Mouse (Mus musculus) layer of hippocampus, postnatal 25 days (tissue): ENCODE data around the gene Trpv2. TPM values are rescaled to one million over a fixed set of nuclear protein-coding genes. Genes with fewer than 3 reads are reported as not detected.
A peak's percentile ranks its signal among the peaks of the same experiment; 100 is the strongest.

Experiments
- DNase-seq, 2 experiments: peaks; one replicate each; pipeline ENCODE4 v3.0.0; 2022; ENCODE audit warnings: mixed read lengths in 2 of 2, low spot score in 1 of 2; ENCODE audit errors: extremely low spot score in 1 of 2
- total RNA-seq, 2 experiments: library from RNA; stranded (reverse); gene quantifications; 2 replicates each; pipeline ENCODE4 v1.2.3; 2021

Trpv2 gene
- total RNA-seq, 2 experiments from 2014 or later = 14.3 to 16.0 TPM

DNA sequence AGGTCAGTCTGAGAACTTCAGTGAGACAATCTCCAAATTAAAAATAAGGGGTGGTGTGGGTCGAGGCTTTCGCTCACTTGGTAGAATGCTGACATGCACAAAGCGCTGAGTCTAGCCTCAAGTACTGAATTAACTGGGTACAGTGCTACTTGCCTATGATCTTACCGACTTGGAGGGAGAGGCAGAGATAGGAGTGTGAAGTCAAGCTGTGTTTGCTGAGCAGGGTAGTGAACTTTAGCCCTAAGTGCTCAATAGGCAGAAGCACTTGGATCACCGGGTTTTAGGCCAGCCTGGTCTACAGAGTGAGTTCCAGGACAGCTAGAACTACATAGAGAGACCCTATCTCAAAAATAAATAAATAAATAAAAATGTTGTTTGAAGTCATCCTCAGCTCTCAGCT is 17.1 kb upstream of the Trpv2 start:
- DNase-seq = no peak

- DNase-seq = no peak
Measured at GRCm38 (mm10) chr11:62558152-62558551, 16.1 kb upstream of the Trpv2 start.

- DNase-seq = no peak
Measured at GRCm38 (mm10) chr11:62558961-62559646, 15.2 kb upstream of the Trpv2 start.

DNA sequence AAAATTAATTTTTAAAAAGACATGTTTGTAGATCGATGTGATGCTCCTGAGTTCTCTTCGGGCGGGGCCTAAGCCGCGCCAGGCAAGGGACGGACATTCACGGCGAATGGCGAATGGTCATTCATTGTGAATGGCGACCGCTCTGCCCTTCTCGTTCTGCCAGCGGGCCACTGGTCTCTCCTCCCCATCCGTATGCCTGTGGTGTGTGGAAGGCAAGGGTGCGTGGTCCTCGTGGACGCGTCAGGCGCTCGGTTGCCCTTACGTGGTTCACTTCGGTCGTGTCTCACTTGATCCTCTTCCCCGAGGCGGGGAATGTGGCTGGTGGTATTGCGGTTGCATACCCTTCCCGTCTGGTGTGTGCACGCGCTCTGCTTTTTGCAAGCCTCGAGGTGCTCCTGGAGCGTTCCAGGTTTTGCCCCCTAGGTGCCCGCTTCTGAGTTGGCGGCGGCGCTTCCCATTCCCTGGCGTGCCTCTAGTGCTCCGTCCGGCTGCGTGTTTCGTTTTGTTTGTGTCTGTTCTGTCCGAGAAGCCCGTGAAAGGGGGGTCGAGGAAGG is 13.7 kb upstream of the Trpv2 start:
- no peak for DNase-seq

- DNase-seq = no peak
Measured at GRCm38 (mm10) chr11:62563590-62563989, 10.7 kb upstream of the Trpv2 start.

DNA sequence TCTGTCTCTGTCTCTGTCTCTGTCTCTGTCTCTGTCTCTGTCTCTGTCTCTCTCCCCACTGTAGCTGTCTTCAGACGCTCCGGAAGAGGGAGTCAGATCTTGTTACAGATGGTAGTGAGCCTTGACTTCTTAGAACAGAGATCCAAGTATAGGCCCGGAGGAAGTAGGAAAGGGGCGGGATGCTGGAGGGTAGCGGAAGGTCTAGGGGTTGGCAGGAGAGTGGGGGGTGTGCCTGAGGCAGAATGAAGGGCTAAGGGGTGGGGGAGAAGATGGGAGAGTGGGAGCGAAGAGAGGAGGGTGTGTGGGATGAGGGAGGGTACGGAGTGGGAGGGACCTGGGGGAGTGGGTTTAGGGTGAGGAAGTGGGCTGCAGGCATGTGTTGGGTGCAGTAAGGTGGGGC is 8.5 kb upstream of the Trpv2 start:
- DNase-seq = no peak

DNA sequence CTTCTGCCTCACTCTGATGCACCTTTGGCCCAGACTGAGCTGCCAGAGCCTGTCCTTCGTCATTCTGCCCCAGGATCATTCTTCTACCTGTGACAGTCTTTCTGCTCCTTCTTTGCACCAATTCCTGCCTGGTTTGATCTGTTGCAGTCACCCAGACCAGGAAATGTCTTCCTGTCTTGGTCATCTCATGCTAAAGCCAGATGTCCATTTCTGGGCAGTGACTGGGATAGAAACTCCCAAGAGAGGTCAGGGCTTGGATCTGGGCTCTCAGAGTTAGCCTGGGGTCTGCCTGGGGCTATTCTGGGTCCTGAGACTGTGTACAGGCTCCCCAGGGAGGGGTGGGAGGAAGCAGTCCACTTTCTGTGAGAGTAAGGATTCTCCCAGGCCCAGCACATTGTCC is 8.1 kb upstream of the Trpv2 start:
- no peak for DNase-seq

DNA sequence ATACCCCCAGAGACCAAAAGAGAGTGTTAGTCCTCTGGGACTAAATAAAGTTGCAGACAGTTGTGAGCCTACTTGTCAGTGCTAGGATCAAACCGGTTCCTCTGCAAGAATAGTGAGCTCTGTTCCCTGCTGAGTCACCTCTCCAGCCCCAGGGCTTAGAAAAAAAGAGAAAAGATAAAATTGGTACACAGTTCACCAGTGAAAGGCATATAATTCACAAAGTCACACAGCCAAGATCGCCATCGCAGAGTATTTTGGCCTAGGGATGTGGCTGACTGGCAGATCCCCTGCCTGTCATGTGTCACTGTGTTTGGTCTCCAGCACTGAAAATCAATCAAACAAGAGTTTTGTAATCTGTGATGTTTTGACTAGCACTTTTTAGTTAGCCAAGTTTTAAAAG is 6.0 kb upstream of the Trpv2 start:
- DNase-seq = no peak

DNA sequence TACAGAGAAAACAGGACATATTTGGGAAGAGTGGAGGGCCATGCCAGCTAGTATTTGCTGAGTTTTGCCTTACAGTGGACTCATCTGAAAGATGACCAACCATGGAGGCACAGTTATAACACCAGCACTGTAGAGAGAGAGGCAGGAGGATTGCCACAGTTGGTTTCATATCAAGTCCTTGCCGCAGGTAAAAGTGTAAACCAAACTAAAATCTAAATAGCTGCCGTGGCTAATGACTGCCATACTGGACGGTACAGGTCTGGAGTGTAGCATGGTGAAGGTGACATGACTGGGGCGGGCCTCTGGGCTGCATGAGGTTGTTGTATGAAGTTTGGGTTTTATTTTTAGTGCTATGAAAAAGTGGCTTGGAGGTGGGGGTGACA is 408 bp downstream of the Trpv2 start:
- DNase-seq = no peak

DNA sequence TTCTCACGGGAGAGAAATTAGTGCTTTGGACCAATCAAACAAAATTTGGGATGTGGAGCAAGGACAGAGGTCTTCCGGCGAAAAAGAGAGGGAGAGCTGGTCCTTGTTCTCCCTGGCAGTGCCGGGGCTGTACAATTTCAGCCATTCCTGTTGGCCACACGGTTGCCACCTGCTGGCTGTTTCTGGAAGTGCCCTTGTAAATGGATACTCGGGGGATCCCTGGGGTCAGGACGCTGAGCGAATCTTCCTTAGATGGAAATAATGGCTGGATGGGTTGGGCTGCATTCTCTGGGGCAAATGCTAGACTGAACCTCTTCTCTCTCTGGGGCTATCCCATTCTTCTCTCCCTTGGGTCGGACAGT is 992 bp downstream of the Trpv2 start:
- DNase-seq = peak; percentile 77 to 96

- DNase-seq = peak; percentile 31 to 38
Measured at GRCm38 (mm10) chr11:62575659-62576438, 1.6 kb downstream of the Trpv2 start.

GRCm38 (mm10) chr11:62576530-62577152 is 2.4 kb downstream of the Trpv2 start:
- DNase-seq = peak; percentile 13 to 25

DNA sequence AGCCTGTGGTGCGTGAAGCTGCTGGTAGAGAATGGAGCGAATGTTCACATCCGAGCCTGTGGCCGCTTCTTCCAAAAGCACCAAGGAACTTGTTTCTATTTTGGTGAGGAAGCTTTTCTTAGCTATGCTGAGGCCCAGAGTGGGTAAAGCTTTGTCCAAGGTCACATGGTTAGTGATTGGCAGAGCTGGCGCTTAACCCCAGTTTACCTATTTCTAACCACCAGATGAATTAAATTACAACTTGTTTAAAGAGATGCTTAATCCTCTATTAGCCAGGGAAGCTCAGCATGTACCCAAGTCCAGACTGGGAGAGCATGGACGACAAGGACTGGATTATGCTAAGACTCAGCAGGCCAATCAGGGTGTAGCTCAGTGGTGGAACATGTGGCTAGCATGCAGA is 8.7 kb downstream of the Trpv2 start:
- no peak for DNase-seq

DNA sequence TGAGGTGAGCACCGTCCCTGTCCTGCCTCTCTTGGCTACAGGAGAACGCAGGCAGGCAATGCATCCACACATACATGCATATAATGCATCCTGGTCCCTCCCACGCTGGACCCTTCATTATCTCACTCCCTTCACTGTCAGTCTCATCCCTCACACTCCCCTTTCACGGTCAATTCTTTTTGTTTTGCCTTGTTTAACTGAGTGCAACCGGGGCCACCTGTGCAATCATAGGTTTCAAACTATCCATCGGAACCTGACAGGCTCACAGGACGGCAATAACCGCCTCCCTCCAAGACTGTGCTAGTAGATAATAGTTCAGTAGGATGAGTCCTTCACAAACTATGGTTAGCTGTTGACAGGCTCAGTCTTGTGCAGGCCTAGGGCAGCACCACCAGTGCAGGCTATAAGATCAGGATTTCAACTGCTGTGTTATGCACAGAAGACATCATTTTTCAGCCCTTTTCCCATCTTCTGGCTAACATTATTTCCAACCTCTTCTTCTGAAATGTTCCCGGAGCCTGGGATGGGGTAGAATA is 10.5 kb downstream of the Trpv2 start:
- DNase-seq = no peak

DNA sequence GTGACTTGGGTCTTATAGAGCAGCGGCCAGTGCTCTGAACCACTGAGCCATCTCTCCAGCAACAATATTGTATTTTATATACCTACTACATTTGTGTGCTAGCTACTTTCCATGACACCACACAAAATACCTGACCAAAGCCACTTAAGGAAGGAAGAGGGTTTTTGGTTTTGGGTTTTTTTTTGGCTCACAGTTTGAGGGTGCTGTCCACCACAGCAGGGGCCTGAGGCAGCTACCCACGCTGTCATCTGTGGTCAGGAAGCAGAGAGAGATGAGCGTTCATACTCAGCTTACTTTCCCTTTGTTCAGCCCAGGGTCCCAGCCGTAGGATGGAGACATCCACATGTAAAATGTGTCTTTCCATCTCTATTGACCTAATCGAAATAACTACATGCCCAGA is 12.7 kb downstream of the Trpv2 start:
- DNase-seq = no peak

- DNase-seq = no peak
Measured at GRCm38 (mm10) chr11:62589391-62589790, 15.1 kb downstream of the Trpv2 start.

GRCm38 (mm10) chr11:62591026-62591425 is 16.7 kb downstream of the Trpv2 start:
- DNase-seq = no peak

GRCm38 (mm10) chr11:62591904-62592575 is 17.8 kb downstream of the Trpv2 start:
- DNase-seq = no peak

GRCm38 (mm10) chr11:62598571-62598970 is 24.3 kb downstream of the Trpv2 start:
- no peak for DNase-seq

DNA sequence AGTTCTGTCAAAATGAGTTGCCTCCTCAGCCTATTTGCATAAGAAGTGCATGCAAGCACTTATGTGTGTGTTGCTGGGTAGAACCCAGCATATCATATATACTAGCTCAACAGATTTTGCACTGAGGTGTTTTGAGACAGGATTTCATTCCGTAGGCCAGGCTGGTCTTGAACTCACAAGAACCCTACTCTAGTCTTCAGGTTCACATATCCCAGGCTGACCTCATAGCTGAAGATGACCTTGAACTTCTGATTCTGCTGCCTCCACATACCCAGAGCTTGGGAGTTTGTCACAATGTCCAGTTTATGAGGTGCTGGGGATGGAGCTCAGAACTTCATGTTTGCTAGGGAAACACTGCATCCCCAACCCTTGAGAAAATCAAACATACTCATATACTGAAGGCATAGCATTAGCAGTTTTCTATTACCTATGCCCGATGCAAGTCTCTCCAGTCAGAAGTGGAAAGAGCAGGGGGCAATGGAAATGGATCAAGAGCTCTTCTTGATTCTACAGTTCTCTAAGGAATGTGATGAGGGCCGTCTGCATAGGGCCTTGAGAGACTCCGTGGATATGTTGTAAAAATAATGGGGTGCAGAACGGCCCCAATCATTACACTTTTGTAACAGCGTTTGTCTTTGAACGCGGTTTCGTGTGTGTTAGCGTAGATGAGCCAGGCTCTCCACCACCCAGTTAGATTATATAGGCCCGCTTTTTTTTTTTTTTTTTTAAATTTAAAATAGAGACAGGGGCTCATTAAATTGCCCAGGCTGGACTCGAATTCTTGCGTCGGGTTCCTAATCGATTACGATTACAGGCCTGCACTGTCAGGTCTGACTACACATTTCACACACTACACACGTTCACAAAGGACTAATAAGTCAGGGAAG is 27.7 kb downstream of the Trpv2 start:
- no peak for DNase-seq
